Mouse (Mus musculus) adrenal gland, adult 18-20 months (tissue): ENCODE data around the gene Hic2. TPM values are rescaled to one million over a fixed set of nuclear protein-coding genes. Genes with fewer than 3 reads are reported as not detected.
A peak's percentile ranks its signal among the peaks of the same experiment; 100 is the strongest.
"Not testable (repeated sequence)": the region's sequence is repeated elsewhere in the genome, so short reads cannot be mapped to it uniquely, and the experiment has no call there.

Experiments
- DNase-seq, 2 experiments: peaks; one replicate each; pipeline ENCODE4 v3.0.0; 2021 to 2022; ENCODE audit warnings: low spot score in 2 of 2
- long read RNA-seq, 2 experiments: library from polyadenylated mRNA; stranded (forward); transcript quantifications; one replicate each; pipeline ENCODE4 v2.0.0; 2021
- total RNA-seq, 2 experiments: library from RNA; stranded (reverse); gene quantifications; 1 replicate in 1 of 2; 2 replicates in 1 of 2; pipeline ENCODE4 v1.2.3; 2021

Gene Hic2
- 1 to 10 TPM; 2.1 to 2.2 TPM for total RNA-seq
- long read RNA-seq, experiment 1: 0 reads
- long read RNA-seq, experiment 2: 0 reads

DNA sequence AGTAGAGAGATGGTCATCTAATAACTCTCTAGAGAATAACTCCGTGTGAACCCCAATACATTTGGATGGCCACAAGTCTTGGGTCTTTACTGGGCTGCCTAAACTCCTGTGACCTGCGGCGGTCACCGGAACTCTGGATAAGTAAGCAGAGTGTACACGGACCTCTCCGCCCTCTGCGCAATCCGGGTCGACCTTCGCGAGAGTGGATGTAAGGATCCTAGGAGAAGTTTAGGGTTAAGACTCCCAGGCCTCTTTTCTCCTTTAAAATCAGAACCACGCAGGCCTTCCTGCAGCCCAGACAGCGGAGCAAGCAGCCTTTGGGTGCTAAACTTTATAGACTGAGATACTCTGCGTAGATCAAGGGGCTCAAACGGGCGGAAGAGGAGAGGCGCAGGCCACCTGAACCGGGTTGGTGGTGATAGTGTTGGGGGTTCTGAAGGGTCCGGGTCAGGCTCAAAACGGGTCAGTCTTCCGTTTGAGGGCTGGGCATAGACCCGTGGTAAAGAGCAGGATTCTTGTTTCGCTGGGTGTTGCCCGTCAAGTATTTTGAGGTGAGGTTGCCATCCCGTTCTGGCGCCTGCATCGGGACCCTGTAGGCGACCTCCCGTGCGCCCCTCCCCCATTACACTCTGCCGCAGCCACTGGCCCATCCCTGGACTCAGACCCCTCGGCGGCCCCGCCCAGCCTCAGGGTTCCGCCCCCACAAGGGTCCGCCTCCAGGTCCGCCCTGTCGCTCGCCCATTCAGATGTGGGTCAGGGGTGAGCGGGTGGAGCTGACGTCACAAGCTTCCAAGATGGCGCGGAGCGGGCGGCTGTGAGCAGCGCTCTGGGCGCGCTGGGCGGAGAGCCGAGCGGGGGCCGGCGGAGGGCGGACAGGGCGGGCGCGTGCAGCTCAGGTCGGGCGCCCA lies at the start of gene Hic2:
Gene Hic2 (plus strand): TSS at position 779 of the 908 bp plus-strand sequence.
- peak; percentile 94 to 95 for DNase-seq

DNA sequence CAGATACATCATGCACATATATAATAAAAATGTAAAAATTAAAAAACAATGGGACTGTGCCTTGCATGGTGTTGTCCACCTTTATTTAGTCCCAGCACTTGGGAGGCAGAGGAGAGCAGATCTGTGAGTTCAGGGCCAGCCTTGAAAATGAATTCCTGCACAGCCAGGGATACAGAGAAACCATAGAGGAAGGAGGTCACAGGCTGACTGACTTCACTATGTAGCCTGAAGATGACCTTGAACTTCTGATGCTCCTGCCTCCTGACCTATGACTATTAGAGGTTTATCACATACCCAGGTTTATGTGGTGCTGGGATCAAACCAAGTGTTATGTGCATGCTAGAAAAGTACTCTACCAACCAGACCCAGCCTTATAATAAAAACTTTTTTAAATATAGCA lies 47.9 kb upstream of the Hic2 start:
- DNase-seq: no peak

DNA sequence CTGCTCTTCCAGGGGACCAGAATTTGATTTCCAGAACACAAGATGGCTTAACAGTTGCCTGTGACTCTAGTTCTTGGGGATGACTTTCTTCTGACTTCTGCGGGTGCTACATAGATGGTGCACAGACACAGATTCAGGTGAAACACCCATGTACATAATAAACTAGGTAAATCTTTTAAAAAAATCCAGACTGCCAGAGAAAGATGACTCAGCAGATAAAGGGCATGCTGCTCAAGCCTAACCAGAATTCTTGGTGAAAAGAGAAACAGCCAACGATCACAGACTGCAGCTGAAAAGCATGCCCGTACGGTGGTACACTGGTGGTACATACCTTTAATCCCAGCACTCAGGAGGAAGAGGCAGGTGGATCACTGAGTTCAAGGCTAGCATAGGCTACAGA lies 39.5 kb upstream of the Hic2 start:
- DNase-seq: no peak

DNA sequence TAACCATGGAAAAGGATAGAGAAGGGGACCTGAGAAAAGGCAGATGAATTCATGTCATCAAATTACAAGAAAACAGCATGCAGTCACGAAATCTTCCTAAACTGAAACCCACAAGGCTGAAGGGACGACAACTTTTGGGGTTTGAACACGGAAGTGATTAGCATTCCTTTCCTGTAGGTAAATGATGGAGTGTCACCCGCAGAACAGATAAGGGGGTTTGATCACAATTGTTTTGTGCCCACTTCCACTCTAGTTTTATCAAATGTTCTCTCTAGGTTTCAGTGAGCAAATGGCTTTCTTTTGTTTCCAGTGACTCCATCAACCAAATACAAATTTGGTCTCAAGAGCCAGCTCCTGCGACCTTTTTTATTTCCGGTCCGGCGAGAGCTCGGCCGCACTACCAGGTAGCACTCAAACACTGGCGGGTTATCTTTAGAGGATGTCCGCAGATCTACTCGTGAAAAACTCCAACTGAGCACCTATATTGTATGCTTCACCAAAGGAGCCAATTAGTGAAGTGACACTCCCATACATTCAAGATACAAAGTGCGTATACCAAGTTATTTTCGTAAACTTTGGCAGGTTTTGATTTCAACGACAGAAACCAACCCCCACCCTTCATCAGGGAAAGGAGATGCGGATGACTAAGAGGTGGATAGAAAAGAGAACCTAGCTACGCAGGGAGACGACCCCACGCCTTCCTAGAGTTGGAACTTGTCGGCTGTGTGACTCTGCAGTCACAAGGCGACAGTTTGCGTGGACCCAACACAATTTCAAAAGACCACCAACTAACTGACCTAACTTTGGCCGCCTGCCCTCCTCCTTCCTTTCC lies 33.0 kb upstream of the Hic2 start:
- peak in 1 of 2 experiments; percentile 46 for DNase-seq

DNA sequence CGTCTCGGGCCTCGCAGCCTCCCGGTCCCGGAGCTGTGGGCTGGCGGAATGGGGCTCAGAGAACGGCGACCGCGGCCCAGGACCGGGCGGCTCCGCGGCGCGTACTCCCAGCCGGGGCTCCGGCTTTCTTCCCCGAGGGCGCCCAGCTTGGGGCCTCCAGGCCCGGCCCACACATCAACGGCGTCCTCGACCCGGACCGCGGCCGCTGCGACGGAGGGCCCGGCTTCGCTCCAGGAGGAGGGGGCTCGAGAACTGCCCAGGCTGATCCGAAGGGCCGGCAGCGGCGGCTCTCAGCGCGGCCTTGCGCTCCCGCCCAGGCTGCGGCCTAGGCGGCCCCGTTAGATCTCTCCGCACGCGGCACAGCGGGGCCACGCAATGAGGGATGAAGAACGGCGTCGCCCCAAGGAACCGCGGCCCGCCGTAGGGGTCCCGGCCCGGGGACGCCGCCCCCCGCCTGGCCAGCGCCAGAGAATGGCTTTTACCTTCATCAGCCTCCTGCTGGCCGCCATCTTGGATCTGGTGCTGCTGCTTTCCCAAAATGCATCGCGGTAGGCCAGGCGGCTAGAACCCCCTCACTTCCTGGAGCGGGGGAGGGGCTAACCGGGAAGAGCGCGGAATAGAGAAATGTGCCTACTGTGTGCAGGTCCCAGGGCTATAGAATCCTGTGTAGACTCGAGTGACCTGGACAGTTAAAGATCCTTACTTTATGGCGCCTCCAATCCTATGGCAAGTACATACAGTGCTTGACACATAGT lies 32.2 kb upstream of the Hic2 start:
- peak; percentile 77 to 80 for DNase-seq

DNA sequence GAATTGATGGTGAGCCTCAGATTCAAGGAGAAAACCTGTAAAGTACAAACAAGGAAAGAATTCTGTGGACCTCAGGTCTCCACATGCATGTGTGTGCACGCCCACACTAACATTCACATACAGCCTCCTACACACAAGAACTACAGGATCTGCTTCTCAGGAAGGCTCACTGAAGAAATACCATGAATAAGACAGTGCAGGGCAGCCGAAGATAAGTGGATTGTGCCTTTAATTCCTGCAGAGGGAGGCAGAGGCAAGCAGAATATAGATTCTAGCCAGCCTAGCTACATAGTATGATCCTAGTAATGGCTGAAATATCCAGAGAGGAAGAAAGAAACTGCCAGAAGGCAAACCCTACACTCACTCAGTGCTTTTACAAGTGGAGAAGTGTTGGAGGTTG lies 31.4 kb upstream of the Hic2 start:
- no peak for DNase-seq

DNA sequence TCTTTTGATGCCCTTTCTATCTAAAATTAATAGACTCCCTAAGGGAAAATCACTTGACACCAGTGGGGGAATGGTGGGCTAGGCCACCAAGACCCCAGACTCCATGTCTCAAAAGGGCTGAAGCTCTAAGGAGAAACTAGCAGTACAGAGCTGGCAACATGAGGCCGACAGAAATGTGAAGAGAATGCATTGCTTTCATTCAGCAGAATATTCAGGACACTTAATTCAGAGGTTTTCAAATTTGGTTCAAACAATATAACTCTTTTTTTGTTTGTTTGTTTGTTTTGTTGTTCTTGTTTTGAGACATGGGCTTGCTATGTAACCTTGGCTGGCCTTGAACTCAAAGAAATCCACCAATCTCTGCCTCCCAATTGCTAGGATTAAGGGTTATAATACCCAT lies 30.8 kb upstream of the Hic2 start, which contains the start of gene Ube2l3:
Gene Ube2l3 (minus strand): TSS at position 101 of the 400 bp plus-strand sequence.
- DNase-seq: no peak

DNA sequence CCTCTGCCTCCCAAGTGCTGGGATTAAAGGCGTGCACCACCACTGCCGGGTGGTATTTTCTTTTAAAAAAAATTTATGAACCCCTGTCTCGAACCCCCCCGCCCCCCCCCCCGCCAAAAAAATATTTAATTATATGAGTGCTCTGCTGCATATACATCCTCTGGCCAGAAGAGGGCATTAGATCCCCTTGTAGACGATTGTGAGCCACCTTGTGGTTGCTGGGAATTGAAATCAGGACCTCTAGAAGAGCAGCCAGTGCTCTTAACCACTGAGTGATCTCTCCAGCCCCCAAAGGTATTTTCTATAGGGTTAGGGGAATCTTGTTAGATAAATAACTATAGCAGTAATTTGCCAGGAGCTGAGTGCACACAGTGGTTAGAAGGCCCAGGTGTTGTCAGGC lies 28.4 kb upstream of the Hic2 start:
- DNase-seq: no peak

DNA sequence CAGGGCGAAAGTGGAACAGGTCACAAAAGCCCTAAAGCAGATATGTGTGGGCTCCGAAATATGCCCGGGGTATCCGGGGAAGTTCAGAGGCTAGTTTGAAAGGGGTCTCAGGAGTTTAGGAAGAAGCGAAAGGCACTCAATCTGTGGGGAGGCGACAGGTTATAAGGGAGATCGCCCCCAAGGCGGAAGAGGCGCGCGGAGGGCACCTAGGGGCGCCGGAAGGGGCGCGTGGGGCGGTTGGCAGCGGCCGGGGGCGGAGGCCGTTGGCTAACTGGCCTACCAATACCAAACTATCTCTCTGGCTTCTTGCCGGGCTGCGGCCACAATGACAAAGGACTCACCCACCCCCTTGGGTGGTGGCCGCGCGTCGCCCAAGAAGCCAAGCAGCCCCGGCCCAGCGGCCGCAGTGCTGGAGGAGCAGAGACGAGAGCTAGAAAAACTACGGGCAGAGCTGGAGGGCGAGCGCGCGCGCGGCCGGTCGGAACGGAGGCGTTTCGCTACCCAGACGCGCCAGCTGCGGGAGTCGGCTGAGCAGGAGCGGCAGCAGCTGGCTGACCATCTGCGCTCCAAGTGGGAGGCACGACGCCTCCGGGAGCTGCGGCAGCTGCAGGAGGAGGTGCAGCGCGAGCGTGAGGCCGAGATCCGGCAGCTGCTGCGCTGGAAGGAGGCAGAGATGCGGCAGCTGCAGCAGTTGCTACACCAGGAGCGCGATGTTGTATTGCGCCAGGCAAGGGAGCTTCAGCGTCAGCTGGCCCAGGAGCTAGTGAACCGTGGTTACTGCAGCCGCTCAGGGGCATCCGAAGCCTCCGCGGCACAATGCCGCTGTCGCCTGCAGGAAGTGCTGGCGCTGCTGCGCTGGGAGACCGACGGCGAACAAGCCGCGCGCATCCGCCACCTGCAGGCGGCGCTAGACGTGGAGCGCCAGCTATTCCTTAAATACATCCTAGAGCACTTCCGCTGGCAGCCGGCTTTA lies 24.7 kb upstream of the Hic2 start, which contains the start of gene Rimbp3:
Gene Rimbp3 (plus strand): TSS at position 215 of the 973 bp plus-strand sequence.
- peak; percentile 82 to 86 for DNase-seq

DNA sequence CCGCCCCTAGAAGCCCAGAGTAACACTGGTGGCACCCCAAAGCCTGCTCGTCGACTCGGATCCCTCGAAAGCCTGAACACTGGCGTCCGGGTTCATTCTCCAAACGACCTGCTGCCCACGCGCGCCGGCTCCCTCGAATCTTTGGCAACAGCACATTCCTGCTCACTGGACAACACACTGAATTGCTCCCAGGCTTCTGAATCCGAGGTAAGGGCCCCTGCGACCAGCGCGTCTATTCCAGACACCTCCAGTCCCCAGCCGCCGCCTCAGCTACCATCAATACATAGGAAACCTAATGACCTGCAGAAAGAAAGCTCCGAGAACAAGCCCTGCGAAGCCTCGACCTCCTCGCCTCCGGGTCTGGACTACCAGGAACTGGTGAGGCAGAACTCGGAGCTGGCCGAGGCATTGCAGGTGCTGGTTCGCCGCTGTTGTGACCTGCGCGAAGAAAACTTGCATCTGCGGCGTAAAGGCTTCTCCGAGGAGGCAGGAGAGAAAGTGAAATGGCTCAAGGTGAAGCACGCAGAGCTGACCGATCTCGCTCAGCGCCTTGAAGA lies 23.9 kb upstream of the Hic2 start:
- DNase-seq: peak; percentile 31 to 40

DNA sequence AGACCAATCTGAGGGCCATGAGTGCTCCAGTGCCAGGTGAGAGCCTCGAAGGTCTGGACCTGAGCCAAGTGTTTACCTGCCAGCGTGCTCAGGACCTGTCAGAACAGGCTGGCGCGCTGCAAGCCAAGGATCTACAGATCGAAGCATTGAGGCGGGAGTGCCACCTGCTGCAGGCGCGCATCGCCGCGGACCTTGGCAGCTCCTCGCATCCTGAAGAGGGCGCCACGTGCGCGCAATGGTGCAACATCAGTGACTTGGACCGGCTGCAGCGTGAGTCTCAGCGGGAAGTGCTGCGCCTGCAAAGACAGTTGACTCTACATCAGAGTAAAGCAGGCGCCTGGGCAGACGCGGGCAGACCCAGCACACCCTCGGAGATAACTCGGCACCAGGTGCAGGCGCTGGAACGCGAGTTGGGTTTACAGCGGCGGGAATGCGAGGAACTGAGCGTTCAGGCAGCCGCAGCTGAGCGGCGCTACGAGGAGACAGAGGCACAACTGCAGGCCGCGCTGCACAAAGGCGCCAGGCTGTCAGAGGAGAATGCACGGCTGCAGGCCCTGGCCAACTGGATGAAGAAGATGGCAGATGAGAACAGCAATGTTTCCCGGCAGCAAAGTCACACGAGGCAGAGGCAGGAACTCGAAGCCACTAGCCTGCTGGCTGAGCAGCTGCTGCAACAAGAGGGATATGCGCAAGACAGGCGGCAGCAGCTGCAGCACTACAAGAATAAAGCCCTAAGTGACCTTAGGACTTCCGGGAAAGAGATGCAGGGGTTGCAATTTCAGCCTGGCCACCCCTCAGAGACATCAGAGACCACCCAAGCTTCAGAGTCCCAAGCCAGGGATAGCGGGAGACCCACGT lies 23.2 kb upstream of the Hic2 start:
- DNase-seq: peak; percentile 86 to 91

DNA sequence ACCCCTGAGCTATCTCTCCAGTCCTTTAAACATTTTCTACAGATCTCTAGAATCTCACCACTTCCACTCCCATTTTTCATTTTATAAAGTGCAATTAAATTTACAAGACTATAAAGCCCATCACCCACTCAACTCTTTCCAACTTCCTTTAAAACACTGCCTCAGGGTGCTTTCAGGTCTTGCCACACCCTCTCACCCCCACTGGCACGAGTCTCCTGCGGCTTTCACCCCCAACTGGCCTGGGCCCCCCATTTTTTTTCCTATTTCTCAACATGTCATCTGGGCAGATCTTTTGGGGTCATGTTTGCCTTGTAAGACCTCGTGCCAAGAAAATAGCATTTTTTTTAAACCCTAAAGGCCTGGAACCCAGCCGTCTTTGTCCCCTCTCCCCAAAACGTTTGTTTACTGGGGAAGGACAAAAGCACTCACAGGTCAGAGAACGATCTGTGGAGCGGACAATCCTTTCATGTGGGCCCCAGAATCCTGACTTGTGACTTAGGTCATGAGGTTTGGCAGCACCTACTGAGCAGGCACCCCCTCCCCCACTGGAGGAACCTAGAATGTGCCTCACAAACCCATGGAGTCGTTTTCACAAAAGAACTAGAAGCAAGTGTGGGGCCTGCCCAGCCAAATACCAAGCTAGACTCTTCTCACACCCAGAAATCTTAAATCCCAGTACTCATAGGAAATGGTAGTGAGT lies 16.3 kb upstream of the Hic2 start:
- DNase-seq: no peak

DNA sequence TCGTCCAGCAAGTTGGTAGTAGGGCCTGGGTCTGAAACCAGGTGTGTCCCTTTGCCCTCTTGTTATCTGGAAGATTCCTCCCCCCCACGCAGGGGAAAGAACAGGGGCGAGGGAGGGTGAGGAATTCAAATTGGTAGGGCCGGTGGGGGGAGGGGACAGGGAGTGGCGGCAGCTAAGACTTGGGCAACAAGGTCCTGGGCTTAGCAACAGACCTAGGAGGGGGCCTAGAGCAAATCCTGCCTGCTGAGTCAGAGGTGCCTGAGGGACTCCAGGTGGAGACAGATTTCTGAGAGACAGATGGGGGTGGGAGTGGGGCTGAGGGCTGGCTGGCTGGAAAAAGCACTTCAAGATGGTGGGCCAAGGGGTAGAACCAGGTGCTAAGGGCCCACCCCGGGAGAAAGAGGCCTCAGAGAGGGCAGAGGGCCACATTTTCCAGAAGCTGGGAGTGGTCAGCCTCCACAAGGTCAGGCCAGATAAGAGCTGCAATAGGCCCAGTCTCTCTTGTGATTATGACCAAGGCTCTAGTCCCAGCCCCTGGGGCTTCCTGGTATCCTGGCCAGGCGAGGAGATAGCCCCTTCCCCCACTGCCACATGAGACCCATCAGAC lies 13.1 kb upstream of the Hic2 start:
- DNase-seq: no peak

DNA sequence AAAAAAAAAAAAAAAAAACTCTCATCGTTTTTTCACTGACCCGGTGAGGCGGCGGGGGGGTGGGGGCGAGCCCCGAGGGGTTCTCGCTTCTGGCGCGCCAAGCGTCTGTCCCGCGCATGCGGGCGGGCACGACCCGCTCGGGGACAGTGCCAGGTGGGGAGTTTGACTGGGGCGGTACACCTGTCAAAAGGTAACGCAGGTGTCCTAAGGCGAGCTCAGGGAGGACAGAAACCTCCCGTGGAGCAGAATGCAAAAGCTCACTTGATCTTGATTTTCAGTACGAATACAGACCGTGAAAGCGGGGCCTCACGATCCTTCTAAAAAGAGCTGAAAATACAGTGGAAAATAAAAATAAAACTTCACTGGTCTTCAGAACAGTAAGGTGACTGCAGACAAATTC lies 11.2 kb upstream of the Hic2 start:
- DNase-seq: peak; percentile 100

DNA sequence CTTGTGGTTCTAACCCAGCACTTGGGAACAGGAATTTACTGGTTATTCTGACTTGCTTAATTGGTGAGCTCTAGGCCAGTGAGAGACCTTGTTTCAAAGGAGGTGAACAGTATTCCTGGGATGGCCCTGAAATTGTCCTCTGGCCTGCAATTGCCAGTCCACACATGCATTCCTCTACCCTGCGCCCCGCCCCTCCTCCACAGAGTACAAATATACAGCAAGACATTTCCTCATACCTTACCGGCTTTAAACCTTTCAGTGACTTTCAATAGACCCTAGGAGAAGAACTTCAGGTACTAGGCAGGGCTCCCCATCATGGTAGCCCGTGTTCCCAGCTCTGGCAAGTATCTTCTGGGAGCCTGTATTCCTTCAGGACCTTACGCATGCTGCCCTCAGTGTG lies 7.8 kb upstream of the Hic2 start:
- DNase-seq: no peak

DNA sequence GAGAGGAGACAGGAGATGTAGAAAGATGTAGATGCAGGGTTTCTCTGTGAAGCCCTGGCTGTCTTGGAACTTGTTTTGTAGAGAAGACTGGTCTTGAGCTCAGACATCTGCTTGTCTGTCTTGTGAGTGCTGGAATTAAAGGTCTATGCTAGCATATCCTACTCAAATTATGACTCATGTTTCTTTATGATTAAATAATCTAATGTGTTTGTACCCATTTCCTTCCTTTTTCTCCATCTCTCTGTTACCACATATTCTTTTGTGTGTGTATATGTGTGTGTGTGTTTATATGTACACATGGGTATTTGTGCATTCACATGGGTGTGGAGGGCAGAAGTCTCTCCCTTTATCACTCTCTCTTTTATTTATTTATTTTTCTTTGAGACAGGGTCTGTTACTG lies 6.9 kb upstream of the Hic2 start:
- no peak for DNase-seq

DNA sequence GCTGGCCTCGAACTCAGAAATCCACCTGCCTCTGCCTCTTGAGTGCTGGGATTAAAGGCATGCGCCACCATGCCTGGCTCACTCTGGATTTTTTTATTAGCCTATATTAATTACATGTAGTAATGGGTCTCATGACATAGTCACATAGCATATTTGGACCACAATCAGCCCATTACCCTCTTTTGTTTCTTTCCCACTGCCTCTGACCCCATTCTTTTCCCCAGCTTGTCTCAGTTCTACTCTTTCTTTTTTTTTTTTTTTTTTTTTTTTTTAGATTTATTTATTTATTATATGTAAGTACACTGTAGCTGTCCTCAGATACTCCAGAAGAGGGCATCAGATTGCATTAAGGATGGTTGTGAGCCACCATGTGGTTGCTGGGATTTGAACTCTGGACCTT lies 1.8 kb upstream of the Hic2 start:
- DNase-seq: not testable (repeated sequence)
